Mouse (Mus musculus) mouse embryonic stem cell (cell line): ENCODE measurements around the gene Glo1.
"Not testable (repeated sequence)": the region's sequence is repeated elsewhere in the genome, so short reads cannot be mapped to it uniquely, and the experiment has no call there.

ENCODE experiments used
- in situ Hi-C, 2 experiments: fragments of 300-500 bp; cut with MboI; formaldehyde crosslinking; loops; 1 replicate in 1 of 2; 3 replicates in 1 of 2; pipeline ENCODE4 v1.14.3; 2019 to 2020; ENCODE audit warnings: low sequenced_read_pairs in 2 of 2, low pct_unique_long_range_greater_than_20kb in 1 of 2, mixed read lengths in 1 of 2; ENCODE audit not compliant: unreplicated experiment in 1 of 2

Glo1 gene

GRCm38 (mm10) chr17:30626719-30627118 is at the start of gene Glo1:
TSS of gene Glo1 (minus strand) at chr17:30626871.
- in situ Hi-C loops = not testable (repeated sequence)

DNA sequence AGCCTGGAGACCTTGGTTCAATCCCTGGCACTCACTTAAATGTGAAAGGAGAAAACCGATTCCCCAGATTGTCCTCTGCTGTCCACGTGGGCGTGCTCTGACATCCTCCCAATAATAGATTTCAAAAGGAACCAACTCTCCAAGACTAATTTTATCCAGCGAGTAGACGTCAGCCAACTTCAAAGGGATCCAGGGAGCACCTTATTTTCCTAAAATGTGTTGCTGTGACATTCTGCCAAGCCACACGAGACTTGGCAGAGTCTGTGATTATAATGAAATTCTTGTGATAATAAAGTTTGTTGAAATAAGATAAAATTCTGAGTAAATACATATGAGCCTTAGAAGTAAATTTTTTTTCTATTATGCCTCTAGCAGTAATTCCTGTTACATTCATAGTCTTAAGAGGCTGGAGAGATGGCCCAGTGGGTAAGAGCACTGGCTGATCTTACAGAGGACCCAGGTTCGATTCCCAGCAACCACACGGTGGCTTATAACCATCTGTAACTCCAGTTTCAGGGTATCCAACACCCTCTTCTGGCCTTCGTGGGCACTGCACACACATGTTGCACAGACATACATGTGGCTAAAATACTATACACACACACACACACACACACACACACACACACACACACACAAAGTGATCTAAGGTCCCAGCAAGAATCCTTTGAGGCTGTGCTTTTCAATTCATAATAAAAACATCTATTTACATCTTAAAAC is 48.5 kb upstream of the Glo1 start:
- in situ Hi-C loops = no loop called here

GRCm38 (mm10) chr17:30673023-30673422 is 46.4 kb upstream of the Glo1 start:
- in situ Hi-C loops = no loop called here

GRCm38 (mm10) chr17:30672556-30672955 is 45.9 kb upstream of the Glo1 start:
- in situ Hi-C loops = no loop called here

DNA sequence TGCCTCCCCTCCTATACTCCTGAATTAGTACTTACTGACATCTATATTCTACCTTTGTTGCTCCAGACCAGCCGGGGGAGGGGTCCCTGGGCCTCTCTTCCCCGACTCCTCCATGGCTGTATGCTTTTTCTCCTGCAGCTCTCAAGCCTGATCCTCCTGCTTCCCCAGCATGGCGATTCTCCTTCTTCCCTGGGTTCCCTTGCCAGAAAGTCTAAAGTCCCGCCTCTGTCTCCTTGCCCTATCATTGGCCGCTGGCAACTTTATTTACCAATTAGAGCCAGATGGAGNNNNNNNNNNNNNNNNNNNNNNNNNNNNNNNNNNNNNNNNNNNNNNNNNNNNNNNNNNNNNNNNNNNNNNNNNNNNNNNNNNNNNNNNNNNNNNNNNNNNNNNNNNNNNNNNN is 38.2 kb upstream of the Glo1 start:
- in situ Hi-C loops = no loop called here

DNA sequence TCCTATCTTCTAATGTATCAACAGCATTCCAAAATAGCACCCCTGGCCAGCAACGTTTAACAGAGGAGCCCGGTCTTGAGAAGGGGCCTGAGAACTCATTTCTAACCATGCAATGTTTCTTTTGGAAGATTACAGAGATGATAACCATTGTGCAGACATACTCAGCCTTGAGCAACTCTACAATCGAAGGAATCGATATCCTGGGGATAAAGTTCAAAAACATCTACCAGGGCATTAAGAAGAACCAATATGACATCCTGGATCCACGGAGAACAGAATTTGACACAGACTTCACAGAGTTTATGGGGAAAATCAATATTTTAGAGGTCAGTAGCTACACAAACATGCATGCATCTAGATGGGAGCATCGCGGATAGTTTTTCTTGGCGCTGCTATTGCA is 36.5 kb upstream of the Glo1 start:
- in situ Hi-C loops = no loop called here

- in situ Hi-C loops = no loop called here
These were observed 35.5 kb upstream of the Glo1 start for GRCm38 (mm10) chr17:30662131-30662530.

DNA sequence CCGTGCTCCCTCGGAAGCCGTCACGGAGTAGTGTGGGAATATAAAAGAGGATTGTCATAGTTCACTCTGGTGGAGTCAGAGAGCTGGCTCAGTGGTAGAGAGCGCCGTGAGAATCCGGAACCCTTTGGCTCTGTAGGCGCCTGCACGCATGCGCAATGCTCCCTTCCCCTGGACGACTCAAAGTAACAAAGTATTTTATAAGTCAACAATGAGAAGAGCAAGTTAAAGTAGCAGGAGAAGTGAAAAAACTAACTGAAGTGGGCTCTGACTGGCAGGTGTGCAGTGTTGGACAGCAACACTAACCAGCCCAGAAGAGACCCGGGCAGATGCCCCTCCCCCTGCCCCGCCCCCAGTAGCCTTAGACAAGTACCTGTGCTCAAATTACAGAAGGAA is 31.5 kb upstream of the Glo1 start:
- in situ Hi-C loops = no loop called here

DNA sequence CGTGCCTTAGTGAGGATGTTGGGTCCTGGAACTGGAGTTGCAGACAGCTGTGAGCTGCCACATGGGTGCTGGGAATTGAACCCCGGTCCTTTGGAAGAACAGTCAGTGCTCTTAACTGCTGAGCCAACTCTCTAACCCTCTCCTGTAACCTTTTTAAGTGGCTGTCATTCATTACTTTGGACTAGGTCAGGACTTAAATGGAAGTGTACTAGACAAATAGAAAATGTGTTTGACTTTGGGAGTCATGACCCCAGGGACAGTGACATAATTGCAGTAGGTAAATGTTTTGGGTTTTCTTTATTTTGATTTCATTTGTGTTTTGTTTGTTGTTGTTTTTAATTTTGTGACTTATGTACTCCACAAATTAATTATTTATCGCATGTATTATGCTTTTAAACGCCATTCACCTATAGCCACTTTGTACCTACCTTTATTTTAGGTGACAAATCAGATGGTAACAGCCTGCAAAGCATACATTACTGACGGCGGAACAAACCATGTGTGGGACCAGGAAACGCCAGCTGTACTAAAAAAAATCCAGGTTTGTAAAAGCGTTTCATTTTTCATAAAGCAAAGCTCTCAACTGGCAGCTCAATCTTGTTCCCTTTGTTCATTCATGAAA is 31.0 kb upstream of the Glo1 start:
- in situ Hi-C loops = no loop called here

DNA sequence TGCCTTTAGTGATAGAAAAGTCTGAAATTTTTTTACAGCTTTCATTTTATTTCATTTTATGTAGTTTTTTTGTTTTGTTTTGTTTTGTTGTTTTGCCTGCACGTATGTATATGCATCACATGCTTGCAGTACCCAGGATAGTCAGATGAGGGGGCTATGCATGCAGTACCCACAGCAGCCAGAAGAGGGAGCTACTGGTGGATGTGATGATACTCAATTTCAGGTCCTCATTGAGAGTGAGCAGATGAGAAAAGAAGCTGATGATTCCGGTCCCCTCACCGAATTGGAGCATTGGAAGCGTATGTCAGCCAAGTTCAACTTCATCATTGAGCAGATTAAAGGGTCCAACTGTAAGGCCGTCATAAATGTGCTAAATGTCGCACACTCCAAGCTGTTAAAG is 26.3 kb upstream of the Glo1 start:
- in situ Hi-C loops = no loop called here

- in situ Hi-C loops = no loop called here
These were observed 22.1 kb upstream of the Glo1 start for GRCm38 (mm10) chr17:30648770-30649169.

- in situ Hi-C loops = no loop called here
These were observed 14.2 kb upstream of the Glo1 start for GRCm38 (mm10) chr17:30640896-30641295.

DNA sequence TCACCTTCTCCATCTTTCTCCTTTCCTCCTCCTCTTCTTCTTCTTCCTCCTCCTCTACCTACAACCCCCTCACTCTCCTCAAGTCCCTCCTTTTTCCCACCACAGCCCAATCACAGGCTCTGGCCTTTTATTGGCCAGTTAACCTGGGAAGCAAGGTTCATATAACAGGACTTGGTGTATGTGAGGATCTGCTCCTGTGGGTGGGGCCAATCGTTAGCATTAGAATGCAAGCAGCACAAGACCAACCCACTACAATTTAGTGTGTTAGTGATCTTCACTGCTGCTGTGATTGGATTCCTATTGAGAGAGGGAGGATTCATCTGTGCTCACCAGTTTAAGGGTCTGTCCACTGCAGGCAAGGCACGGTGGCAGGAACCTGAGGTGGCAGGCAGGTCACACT is 12.3 kb upstream of the Glo1 start:
- in situ Hi-C loops = no loop called here

GRCm38 (mm10) chr17:30637714-30638113 is 11.0 kb upstream of the Glo1 start:
- in situ Hi-C loops = no loop called here

- in situ Hi-C loops = no loop called here
These were observed 8.7 kb upstream of the Glo1 start for GRCm38 (mm10) chr17:30635367-30635766.

- in situ Hi-C loops = not testable (repeated sequence)
These were observed 2.5 kb downstream of the Glo1 start, which contains the start of gene Dnah8 for GRCm38 (mm10) chr17:30624132-30624531. TSS of gene Dnah8 (plus strand) at chr17:30624354.

DNA sequence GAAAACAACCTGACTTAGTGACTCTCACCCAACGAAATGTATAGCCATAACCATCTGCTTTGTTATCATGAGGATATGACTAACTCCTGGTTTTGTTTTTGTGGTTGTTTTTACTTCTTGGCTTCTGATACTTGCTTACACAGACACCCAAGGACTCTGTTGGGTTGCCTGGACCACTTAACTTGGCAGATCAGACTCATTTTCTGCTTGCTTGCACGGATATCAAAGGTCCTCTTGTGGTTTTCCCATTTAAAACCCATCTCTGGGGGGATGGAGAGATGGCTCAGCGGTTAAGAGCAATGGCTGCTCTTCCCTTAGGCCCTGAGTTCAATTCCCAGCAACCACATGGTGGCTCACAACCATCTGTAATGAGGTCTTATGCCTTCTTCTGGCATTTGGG is 3.5 kb downstream of the Glo1 start:
- in situ Hi-C loops = no loop called here

- in situ Hi-C loops = no loop called here
These were observed 5.2 kb downstream of the Glo1 start for GRCm38 (mm10) chr17:30621450-30621849.

DNA sequence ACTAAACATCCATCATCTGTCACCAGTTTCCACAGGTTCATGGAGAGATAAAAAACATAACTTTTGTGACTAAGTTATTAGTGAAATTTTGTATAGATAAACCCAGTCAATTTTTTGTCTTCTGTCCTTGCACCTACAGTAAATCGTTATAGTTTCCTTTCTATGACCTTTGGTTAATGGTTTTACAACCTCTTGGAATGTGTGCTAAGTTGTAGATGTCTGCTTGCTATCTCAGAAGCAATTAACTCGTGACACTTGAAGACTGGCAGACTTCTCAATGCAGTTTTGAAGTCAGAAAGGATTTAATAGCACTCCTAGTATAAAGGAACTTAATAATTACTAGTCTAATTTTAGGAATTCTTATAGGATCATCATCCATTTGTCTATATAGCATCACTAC is 6.1 kb downstream of the Glo1 start:
- in situ Hi-C loops = no loop called here

DNA sequence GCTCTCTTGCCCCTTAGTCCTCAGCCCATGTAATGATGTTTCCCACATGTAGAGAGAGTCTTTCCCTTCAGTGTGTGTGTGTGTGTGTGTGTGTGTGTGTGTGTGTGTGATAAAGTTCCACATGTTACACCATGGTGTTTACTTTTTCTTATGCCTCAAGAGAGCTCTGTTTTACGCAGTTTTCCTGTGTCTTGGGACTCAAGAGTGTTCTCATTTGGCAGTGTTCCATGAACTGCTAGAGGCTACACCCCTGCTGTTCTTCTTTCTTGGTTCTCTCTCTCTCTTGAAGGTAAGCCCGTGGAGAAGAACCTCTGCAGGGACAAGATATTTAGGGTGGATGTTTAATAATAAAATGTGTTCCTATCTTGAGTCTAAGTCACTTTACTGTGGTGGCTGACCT is 7.5 kb downstream of the Glo1 start:
- in situ Hi-C loops = no loop called here
